Mouse (Mus musculus) liver, postnatal 0 days (tissue): ENCODE measurements around the gene Bloc1s6. TPM values are rescaled to one million over a fixed set of nuclear protein-coding genes. Genes with fewer than 3 reads are reported as not detected.
A peak's percentile ranks its signal among the peaks of the same experiment; 100 is the strongest.

Experiments
- ATAC-seq: fragments of 200-750 bp; cut with Nextera tagmentation; 2 replicates; pipeline ENCODE4 v1.8.0; 2017; ENCODE audit warnings: mild to moderate bottlenecking, moderate library complexity
- DNase-seq: peaks from one replicate; pipeline ENCODE4 v3.0.0-alpha.2; 2016
- H3K27ac ChIP-seq: fragments of 300-500 bp; sonication (generic); 2 replicates; pipeline ENCODE4 v1.5.1; 2014; ENCODE audit warnings: antibody characterized with exemption, moderate library complexity, mild to moderate bottlenecking, low read depth
- H3K27me3 ChIP-seq: fragments of 300-500 bp; sonication (generic); 2 replicates; pipeline ENCODE4 v1.6.1; 2014; ENCODE audit warnings: low read length, control low read depth, mixed read lengths; ENCODE audit not compliant: insufficient read depth
- H3K36me3 ChIP-seq: fragments of 300-500 bp; sonication (generic); replicated peaks from 2 replicates; pipeline ENCODE4 v1.6.1; 2014; ENCODE audit warnings: mild to moderate bottlenecking, control low read depth, low read length, moderate library complexity, mixed read lengths; ENCODE audit not compliant: insufficient read depth
- H3K4me1 ChIP-seq: fragments of 300-500 bp; sonication (generic); 2 replicates; pipeline ENCODE4 v1.6.1; 2014; ENCODE audit warnings: antibody characterized with exemption, mild to moderate bottlenecking, control low read depth; ENCODE audit not compliant: insufficient read depth
- H3K4me2 ChIP-seq: fragments of 300-500 bp; sonication (generic); 2 replicates; pipeline ENCODE4 v1.6.1; 2014; ENCODE audit warnings: low read depth, mild to moderate bottlenecking, low read length, moderate library complexity, mixed read lengths
- H3K4me3 ChIP-seq: fragments of 300-500 bp; sonication (generic); 2 replicates; pipeline ENCODE4 v1.5.1; 2014; ENCODE audit warnings: low read depth, low read length
- H3K9ac ChIP-seq: fragments of 300-500 bp; sonication (generic); replicated peaks from 2 replicates; pipeline ENCODE4 v1.6.1; 2014; ENCODE audit warnings: mild to moderate bottlenecking, moderate library complexity
- H3K9me3 ChIP-seq: fragments of 300-500 bp; sonication (generic); 2 replicates; pipeline ENCODE4 v1.6.1; 2016; ENCODE audit warnings: mild to moderate bottlenecking, control low read depth, low read length, mixed read lengths
- CTCF ChIP-seq: sonication (generic); IDR thresholded peaks from 2 replicates; pipeline ENCODE4 v1.5.1; 2016; ENCODE audit warnings: antibody characterized with exemption, low read depth
- EP300 ChIP-seq: IDR thresholded peaks from 2 replicates; pipeline ENCODE4 v1.6.1; 2016; ENCODE audit warnings: antibody characterized with exemption, low read depth, mild to moderate bottlenecking
- WGBS: fragments of 180-500 bp; shearing (Covaris S2); extraction: QIAGEN DNeasy Blood & Tissue Kit; methylation state at CpG from one replicate; pipeline ENCODE4 v1.1.7; 2014; ENCODE audit not compliant: insufficient replicate concordance; 5-methylcytosine and 5-hydroxymethylcytosine counted together
- polyA plus RNA-seq: library from polyadenylated mRNA; unstranded; fragments of >200 nt; fragmentation: Nextera tagmentation; extraction: Ambion mirVana; gene quantifications from 2 replicates; pipeline ENCODE4 v1.2.1, GENCODE M21; 2015

Gene Bloc1s6
- polyA plus RNA-seq, 1 experiment from 2014 or later, result 13.4 TPM

DNA sequence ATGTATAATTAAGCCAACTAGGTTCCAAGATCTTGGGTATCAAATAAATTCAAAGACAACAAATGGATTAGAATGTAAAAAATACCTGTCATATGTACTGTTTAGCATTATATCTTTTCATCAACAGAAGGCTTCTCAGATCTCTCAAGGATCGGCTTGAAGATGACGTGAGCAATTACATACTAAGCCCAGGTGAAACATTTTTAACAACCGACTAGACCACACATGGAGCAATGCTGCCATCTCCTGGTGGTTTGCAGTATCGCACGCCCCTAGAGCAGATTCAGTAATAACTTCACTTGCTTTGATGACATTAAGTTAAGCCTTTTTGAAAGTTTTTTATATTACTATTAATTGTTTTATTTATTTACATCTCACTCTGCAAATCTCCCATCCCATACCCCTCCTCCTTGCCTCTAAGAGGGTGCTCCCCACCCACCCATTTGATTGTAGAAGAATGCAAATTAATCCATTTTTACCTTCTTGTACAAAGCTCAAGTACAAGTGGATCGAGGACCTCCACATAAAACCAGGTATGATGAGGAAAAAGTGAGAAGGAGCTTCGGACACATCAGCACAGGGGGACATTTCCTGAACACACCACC lies 15.5 kb downstream of the Bloc1s6 start:
- DNase-seq (peak; percentile 85), ATAC-seq (0 out of 2 replicates have a peak, but pooled peaks have one; percentile 44)
- H3K4me3 ChIP-seq, result no peak overlapping the region
- H3K36me3 ChIP-seq, result no peaks in the 10 kb centered on the region
- 14% methylated on average over 7 of the region's 7 CpGs for WGBS
- no peaks in the 10 kb centered on the region for H3K27me3 ChIP-seq
- TF ChIP-seq EP300 (no peak), CTCF (peak; percentile 97)
- H3K9me3 ChIP-seq, result no peaks in the 10 kb centered on the region
- no peak overlapping the region for H3K9ac ChIP-seq
- no peak overlapping the region for H3K27ac ChIP-seq
- no peak overlapping the region for H3K4me2 ChIP-seq
- H3K4me1 ChIP-seq, result no peaks in the 10 kb centered on the region

DNA sequence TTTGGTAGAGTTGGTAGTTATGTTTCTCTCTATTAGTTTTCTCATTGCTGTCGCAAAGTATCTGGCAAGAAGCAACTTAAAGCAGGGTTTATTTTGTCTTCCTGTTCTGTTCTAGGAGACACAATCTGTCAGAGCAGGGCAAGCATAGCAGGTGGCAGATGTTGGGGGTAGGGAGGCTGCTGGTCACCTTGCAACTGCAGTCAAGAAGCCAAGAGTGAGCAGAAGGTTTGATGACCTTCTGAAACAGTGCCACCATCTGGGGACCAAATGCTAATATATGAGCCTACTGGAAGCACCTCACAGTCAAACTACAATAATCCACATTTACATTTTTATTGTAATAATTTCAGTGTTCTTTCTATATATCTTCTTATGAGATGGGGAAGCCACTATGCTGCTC lies 21.5 kb downstream of the Bloc1s6 start:
- TF ChIP-seq EP300 (no peak), CTCF (no peak)
- H3K4me3 ChIP-seq, result no peak overlapping the region
- no peak overlapping the region for H3K9ac ChIP-seq
- WGBS, result 84% methylated on average over 1 of the region's 1 CpGs
- H3K27me3 ChIP-seq, result no peaks in the 10 kb centered on the region
- H3K36me3 ChIP-seq, result no peaks in the 10 kb centered on the region
- no peak overlapping the region for H3K4me2 ChIP-seq
- no peak overlapping the region for H3K27ac ChIP-seq
- ATAC-seq (no peak), DNase-seq (no peak)
- no peaks in the 10 kb centered on the region for H3K9me3 ChIP-seq
- H3K4me1 ChIP-seq, result no peaks in the 10 kb centered on the region; the same call in none of the 2 replicates

DNA sequence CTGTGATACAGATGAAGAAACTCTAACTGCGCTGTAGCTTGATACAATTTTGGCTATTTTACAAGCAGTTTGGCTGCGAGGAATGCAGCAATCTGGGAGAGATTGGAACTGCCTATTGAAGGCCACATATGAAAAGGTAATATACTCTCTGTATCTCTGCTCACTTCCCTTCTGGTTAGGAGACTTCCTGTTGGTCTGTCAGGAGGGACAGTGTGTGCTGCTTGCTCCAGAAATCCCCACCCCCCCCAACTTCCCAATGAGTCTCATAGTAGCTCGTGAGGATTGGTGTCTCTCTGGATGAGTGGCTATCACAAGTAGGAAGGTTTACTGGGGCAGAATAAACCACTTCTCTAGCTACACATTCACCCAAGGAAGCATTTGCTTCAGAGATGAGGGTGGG lies 24.7 kb downstream of the Bloc1s6 start:
- TF ChIP-seq EP300, result no peak
- TF ChIP-seq CTCF, result no peak
- Histone ChIP-seq H3K4me2 (no peak overlapping the region), H3K36me3 (no peaks in the 10 kb centered on the region), H3K9me3 (no peaks in the 10 kb centered on the region), H3K4me1 (no peaks in the 10 kb centered on the region; the same call in none of the 2 replicates), H3K27me3 (no peaks in the 10 kb centered on the region), H3K9ac (no peak overlapping the region), H3K27ac (no peak overlapping the region), H3K4me3 (no peak overlapping the region)
- DNase-seq (no peak), ATAC-seq (no peak; the same call in 1 of the 2 replicates)
- WGBS, result 48% methylated on average over 3 of the region's 3 CpGs

DNA sequence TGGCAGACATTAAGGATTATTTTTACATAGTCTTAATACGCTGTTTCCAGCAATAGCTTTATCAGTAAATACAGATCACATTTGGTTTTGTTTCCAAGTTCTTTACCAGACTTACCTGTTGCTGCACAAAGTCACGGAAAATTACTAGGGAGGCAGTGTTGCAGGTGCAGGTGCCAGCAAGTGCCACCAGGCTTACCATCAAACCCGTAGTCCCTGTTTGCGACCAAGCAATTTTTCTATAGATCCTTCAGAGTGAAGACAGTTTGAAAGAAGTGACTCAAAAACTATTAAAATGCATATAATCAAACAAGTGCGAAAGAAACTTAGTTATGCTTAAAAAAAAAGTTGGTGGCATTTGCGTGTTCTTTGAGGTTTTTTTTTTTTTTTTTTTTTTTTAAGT lies 26.2 kb downstream of the Bloc1s6 start:
- H3K4me2 ChIP-seq, result peak overlapping the region; percentile 89
- peak overlapping the region; percentile 61 for H3K4me3 ChIP-seq
- DNase-seq, result no peak
- H3K27me3 ChIP-seq, result no peaks in the 10 kb centered on the region
- no peak overlapping the region for H3K27ac ChIP-seq
- no peaks in the 10 kb centered on the region for H3K9me3 ChIP-seq
- TF ChIP-seq CTCF (no peak), EP300 (no peak)
- no peak overlapping the region for H3K9ac ChIP-seq
- no peaks in the 10 kb centered on the region; the same call in none of the 2 replicates for H3K4me1 ChIP-seq
- H3K36me3 ChIP-seq, result no peaks in the 10 kb centered on the region
- no peak for ATAC-seq
- WGBS, result 56% methylated on average over 6 of the region's 6 CpGs

DNA sequence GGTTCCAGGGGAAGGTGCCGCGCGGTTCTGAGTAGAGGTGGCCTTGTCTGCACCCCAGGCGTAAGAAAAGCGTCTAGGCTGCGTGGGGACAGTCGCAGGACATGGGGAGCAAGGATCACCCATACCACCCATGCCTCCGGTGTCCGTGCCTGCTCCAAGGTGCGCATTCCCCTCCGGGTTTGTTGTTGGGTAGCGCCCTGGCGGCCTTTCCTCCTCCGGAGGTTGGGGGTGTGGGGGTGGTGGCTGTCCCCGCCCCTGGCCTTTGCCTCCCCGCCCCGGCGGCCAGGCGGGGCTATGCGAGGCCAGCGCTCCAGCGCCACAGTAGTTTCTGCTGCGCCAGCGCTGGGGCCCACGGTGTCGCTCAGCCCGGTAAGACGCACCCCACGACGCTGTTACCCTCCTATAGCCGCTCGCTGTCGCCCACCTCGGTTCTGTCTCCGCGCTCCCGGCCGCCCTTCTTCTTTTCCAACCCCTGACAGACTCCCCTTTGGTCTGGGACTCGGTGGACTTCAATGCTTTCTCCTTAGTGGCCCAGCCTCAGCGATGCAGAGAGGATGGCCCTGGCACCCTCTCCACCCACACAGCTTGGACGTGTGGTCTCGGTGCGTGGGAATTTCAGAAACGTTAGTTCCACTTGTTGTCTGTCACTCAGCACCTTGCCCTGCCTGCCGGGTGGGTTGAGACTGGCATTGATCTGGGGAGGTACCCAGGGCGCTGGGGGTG lies 26.9 kb downstream of the Bloc1s6 start, which contains the start of gene Sqor:
Sqor (plus strand) TSS at position 167 of the 723 bp plus-strand sequence.
- peak within 1 kb of the TSS; percentile 72 for H3K9ac ChIP-seq
- 1% methylated on average over 46 of the region's 46 CpGs for WGBS
- H3K27me3 ChIP-seq, result no peaks in the 10 kb centered on the region

DNA sequence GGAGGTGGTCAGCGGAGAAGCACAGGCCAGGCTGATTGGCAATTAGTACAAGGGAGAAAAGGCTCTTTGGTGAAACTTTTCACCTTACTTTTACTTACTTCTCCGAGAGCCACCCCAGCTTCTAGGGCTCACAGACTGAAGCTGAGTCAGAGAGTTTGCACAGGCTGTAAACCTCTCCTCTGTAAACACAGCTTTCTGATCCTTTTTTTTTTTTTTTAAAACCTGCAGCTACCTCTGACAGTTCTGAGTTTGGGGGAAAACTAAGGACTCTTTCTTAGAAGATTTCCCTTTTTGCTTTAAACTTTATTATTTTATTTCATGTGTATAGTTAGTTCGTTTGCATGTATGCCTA lies 27.5 kb downstream of the Bloc1s6 start:
- TF ChIP-seq CTCF (no peak), EP300 (no peak)
- Histone ChIP-seq H3K27ac (peak overlapping the region; percentile 59), H3K27me3 (no peaks in the 10 kb centered on the region), H3K4me3 (peak overlapping the region; percentile 61), H3K9ac (peak overlapping the region; percentile 72), H3K36me3 (no peaks in the 10 kb centered on the region), H3K9me3 (no peaks in the 10 kb centered on the region), H3K4me1 (no peaks in the 10 kb centered on the region; the same call in none of the 2 replicates), H3K4me2 (peak overlapping the region; percentile 89)
- WGBS, result 38% methylated on average over 3 of the region's 3 CpGs
- no peak for DNase-seq
- ATAC-seq, result peak; percentile 9

More for the DNA sequence above, 26.9 kb downstream of the Bloc1s6 start, which contains the start of gene Sqor:
- H3K36me3 ChIP-seq, result no peaks in the 10 kb centered on the region
- peak within 1 kb of the TSS; percentile 59 for H3K27ac ChIP-seq
- no peaks in the 10 kb centered on the region; the same call in none of the 2 replicates for H3K4me1 ChIP-seq
- TF ChIP-seq CTCF (no peak; the same call in none of the 2 replicates), EP300 (no peak)
- peak within 1 kb of the TSS; percentile 61 for H3K4me3 ChIP-seq
- H3K9me3 ChIP-seq, result no peaks in the 10 kb centered on the region
- peak; percentile 92 for ATAC-seq
- H3K4me2 ChIP-seq, result peak within 1 kb of the TSS; percentile 89
- peak; percentile 78 for DNase-seq
